Mouse (Mus musculus): ENCODE results near the gene Glipr1l2.
"Not testable (repeated sequence)": the region's sequence is repeated elsewhere in the genome, so short reads cannot be mapped to it uniquely, and the experiment has no call there.

Glipr1l2 gene

GRCm38 (mm10) chr10:112083157-112083556, at the start of gene Glipr1l2:
Gene Glipr1l2 (plus strand): TSS chr10:112083354.
- DNase-seq = no peak

DNA sequence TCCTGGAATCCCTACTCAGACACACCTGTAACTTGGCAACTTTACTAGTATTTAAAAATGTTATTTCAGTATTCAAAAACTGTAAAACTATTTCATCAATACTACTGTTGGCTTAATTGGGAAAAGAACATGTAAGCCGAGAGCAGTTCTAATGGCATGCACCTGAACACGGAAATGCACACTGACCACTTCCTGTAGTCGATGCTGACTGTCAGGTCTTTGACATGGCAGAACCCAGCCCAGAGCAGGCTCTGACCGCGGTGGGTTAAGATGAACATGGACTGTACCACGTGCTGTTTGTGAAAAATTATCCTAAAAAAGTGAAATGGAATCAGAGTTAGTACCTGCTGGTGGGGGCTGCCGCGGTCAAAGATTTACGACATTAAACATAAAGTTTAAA, 39.6 kb upstream of the Glipr1l2 start:
- DNase-seq = not testable (repeated sequence)

GRCm38 (mm10) chr10:112044283-112044682, 38.9 kb upstream of the Glipr1l2 start:
- DNase-seq = not testable (repeated sequence)

DNA sequence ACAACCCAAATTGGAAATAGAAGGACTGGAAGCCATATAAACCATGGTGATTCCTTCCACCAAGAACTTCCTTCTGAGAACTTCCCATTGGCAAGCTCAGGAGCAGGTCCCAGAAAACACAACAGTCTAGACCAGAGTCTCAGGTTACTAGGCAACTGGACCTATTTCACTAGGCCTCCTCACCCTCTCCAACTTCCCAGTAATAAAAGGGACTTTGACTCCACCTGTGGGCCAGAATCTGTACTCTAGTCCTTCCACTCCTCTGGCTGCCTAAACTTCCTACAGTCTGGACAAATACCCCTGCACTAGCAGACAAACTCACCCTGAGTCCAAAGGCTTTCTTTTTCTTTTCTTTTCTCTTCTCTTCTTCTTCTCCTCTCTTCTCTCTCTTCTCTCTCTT, 31.9 kb upstream of the Glipr1l2 start:
- DNase-seq = no peak

DNA sequence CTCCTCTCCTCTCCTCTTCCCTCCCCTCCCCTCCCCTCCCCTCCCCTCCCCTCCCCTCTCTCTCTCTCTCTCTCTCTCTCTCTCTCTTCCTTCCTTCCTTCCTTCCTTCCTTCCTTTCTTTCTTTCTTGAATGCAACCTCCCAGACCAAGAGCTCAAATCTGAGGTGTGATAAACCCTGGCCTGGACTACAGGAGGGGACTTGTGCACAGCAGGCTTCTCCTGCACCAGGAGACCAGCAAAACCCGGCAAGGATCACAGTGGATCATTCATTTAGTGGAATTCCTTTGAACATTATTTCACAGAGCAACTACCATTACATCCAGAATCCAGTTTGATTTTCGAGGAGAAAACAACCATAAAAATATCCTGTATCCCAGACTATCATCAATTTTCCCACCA, 31.2 kb upstream of the Glipr1l2 start:
- not testable (repeated sequence) for DNase-seq

- peak; percentile 8 for DNase-seq
These were observed 23.2 kb upstream of the Glipr1l2 start, which contains the start of gene Glipr1l1 for GRCm38 (mm10) chr10:112059702-112060582. Gene Glipr1l1 (plus strand): TSS chr10:112060189.

DNA sequence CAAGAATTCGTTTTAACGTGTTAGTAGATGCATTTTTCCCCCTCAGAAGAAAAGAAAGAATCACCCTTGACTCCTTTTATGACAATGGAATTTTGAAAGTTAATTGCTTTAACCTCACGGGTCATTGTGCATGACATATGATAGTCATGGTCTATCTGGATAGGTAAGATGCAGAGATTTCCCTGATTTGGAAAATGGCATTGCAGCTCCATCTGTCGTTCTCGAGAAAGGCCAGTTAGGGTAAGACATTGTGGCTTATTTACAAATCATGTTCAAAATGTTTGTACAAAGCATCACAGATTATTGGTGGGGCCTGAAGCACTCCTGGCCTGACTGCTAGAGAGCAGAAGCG, 22.6 kb upstream of the Glipr1l2 start:
- DNase-seq = not testable (repeated sequence)

- DNase-seq = no peak
These were observed 3.1 kb upstream of the Glipr1l2 start for GRCm38 (mm10) chr10:112080044-112080443.

DNA sequence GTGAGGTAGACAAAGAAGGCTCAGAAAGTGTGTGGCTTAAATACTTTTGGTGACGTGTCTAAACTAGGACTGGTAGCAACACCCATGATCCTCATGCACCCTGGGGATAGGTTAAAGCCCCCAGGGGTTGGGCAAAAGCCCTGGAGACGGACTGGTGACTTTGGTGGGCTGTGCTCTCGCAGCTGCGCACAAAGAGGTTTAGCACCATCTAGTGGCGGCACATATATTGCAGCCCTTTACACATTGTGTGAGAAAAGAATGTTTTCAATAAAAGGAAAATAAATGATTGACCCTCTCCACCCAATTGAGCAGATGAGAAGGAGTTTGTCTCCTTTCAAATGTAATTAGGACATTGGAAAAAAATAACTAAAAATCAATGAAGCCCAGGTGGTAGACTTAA, 22.6 kb downstream of the Glipr1l2 start:
- DNase-seq = not testable (repeated sequence)

DNA sequence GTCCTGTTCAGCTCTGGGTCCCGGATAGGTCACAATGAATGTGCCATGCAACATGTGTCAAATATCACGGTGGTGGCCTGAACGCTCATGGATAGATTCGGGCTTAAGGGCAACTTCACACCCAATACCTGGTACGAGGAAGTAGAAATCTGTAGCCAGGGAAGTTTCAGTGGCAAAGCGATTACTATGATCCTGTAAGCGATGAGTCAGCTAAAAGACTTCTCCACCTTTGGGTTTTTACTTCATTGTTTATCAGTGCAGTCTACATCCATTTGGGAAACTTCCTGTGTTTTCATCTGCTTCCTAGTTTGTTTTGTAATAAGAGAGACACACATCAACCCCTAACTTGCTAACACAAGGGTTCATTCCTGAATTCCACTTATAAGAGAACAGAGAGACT, 27.2 kb downstream of the Glipr1l2 start:
- no peak for DNase-seq

GRCm38 (mm10) chr10:112125090-112125489, 41.9 kb downstream of the Glipr1l2 start:
- DNase-seq = not testable (repeated sequence)

DNA sequence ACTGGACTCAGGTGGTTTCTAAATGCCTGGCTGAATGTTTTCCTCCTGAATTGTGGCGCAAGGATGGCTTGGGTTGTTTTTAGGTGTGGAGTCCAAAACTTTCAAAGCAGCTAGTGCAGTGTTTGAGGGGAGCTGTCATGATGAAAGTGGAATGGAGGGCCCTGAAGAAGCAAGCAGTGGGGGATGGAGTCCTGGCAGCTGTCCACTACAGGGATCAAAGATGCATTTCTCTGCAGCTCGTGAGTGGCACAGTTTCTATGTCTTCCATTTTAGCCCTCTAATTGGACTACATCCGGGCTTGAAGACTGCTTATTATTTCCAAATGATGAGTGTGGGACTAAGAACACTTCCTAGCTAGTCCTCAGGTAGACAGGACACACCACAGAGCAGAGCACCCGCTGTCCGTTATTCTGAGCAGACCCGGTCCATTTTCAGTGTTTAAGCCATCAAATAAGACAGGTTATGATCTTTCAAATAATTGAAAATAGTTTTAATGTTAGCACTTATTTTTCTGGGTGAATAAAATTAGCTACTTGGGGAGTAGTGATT, 44.6 kb downstream of the Glipr1l2 start:
- not testable (repeated sequence) for DNase-seq

DNA sequence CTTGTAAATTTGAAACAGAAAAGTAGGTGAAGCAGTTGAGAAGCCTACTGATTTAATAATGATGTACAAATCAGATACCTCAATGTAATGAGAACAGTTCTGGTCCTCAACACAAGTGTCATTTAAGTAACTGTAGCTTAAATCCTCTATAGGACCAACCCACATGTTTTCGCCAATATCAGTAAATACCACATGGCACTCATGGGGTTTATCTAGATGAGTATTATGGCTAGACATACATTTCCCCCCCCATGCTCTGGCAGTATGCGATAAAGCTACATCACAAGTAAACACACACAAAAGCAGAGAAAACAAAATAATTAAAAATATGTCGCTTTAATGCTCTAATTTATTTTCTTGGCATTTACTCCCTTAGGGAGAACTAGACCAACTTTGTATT, 49.0 kb downstream of the Glipr1l2 start:
- DNase-seq = no peak

DNA sequence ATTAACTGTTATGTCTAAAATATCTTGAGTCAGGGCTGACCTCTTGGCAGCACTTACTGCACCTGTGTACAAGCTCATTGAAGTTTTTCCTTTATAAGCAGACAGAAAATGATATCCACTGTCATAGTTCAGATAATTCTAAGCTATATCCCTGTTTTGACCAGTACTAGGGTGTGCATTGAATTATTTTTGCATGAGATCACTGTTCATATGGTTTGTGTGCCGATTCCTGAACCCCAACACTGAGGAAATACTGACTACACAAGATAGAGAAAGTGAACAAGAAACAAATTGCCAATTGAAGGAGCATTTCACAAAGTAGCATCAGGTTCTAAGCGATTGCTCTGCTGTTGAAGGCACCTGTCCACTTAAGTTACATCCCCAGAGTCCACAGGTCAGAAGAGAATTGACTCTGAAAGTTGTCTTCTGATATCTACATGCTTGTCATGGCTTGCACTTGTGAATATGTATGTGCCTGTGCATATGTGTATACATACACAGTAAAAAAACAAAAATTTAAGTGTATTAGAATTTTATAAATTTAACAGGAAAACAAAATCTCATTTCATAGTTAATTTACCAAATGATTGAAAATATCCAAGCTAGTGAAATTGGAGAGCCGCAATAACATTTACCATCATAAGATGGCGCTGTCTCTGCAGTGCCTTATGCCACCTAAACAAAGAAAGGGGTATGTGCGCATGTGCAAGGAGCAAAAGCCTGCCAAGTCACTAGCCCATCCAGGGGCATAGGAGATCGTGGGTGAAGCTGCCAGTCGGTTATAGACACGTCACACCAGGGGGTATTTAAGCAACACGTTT, 55.1 kb downstream of the Glipr1l2 start:
- DNase-seq = no peak

- DNase-seq = no peak
These were observed 55.8 kb downstream of the Glipr1l2 start for GRCm38 (mm10) chr10:112138871-112139430.

- DNase-seq = no peak
These were observed 56.7 kb downstream of the Glipr1l2 start for GRCm38 (mm10) chr10:112139834-112140233.

All from cerebellum, adult 11-12 months (tissue).